Mouse (Mus musculus): ENCODE measurements at regions not wholly inside any gene's neighbourhood (a gene's known extent, or its start where the extent isn't known, plus 50 kb on each side); places are given as distances from the start of the nearest gene placed in this dataset.
A peak's percentile ranks its signal among the peaks of the same experiment; 100 is the strongest.

DNA sequence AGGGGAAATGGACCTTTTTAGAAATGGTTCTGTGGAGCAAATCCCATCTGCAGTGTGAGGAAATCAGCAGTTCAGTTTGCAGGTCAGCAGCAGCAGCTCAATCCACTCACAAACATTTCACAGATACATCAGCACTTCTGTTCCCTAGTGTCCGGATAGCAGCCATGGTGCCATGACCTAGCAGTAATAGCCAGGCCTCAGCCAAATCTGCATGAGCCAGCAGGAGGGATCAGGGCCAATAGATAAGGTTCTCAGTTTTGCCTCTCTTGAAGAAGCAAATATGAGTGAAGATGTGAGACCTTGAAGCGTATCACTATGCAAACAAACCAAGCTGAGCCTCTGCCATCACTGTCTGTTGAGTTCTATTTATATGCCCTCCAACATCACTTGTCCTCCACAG lies 380.7 kb upstream of the Chrm3 start:
- TF ChIP-seq POLR2A (IDR thresholded peaks at IDR 0.05; ENCODE audit: borderline replicate concordance, extremely low read depth, insufficient read depth, insufficient read length): no peak
- DNase-seq (ENCODE audit: low spot score): no peak

DNA sequence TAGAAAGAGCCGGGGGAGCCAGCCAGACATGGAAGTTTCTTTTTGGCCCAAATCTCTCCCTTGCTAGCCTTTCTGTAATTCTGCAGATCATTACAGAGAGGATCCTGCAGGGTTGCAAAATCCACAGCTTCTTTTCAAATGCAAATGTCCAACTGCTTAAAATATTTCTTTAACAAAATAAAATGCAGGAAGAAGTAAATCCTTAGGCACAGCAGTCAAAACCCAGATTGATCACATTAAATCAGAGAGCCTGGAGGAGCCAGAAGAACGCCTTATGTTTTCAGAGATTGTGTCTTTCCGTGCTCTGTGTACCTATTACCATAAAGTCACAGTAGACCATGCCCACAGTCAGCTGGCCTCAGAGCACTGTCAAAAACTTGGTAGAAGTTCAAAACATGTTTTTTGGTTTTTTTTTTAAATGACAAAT lies 365.1 kb upstream of the Chrm3 start:
- no peak for TF ChIP-seq POLR2A (IDR thresholded peaks at IDR 0.05; ENCODE audit: borderline replicate concordance, extremely low read depth, insufficient read depth, insufficient read length)
- ATAC-seq (ENCODE audit: low FRiP score, low read depth) (no peak), DNase-seq (ENCODE audit: low spot score) (no peak)
- H3K27me3 ChIP-seq (ENCODE audit: control insufficient read depth, insufficient read depth, low read length): no peaks in the 10 kb centered on the region
- H3K4me2 ChIP-seq (replicated peaks; ENCODE audit: low read depth, low read length, severe bottlenecking): no peak overlapping the region
- H3K36me3 ChIP-seq (ENCODE audit: control insufficient read depth, insufficient read depth, low read length): no peaks in the 10 kb centered on the region
- H3K9ac ChIP-seq (ENCODE audit: low read depth, low read length, severe bottlenecking): no peak overlapping the region
- no peak overlapping the region for H3K4me3 ChIP-seq (replicated peaks; ENCODE audit: low read length)
- H3K9me3 ChIP-seq (ENCODE audit: control insufficient read depth, low read length): no peaks in the 10 kb centered on the region
- no peaks in the 10 kb centered on the region for H3K4me1 ChIP-seq (ENCODE audit: control insufficient read depth, insufficient read depth, low read length)
- H3K27ac ChIP-seq (replicated peaks; ENCODE audit: low read depth, low read length): no peak overlapping the region
- 81% methylated on average over 3 of the region's 3 CpGs for WGBS

More for the DNA sequence above, 380.7 kb upstream of the Chrm3 start:
- no peak overlapping the region for H3K4me3 ChIP-seq (replicated peaks; ENCODE audit: low read length)
- no peak overlapping the region for H3K4me2 ChIP-seq (replicated peaks; ENCODE audit: low read depth, low read length, severe bottlenecking)
- no peaks in the 10 kb centered on the region for H3K4me1 ChIP-seq (ENCODE audit: control insufficient read depth, insufficient read depth, low read length)
- no peaks in the 10 kb centered on the region for H3K9me3 ChIP-seq (ENCODE audit: control insufficient read depth, low read length)
- no peaks in the 10 kb centered on the region for H3K27me3 ChIP-seq (ENCODE audit: control insufficient read depth, insufficient read depth, low read length)
- H3K9ac ChIP-seq (ENCODE audit: low read depth, low read length, severe bottlenecking): no peak overlapping the region
- no peaks in the 10 kb centered on the region for H3K36me3 ChIP-seq (ENCODE audit: control insufficient read depth, insufficient read depth, low read length)
- WGBS: 89% methylated on average over 2 of the region's 2 CpGs
- H3K27ac ChIP-seq (replicated peaks; ENCODE audit: low read depth, low read length): no peak overlapping the region
- no peak for ATAC-seq (ENCODE audit: low FRiP score, low read depth)

DNA sequence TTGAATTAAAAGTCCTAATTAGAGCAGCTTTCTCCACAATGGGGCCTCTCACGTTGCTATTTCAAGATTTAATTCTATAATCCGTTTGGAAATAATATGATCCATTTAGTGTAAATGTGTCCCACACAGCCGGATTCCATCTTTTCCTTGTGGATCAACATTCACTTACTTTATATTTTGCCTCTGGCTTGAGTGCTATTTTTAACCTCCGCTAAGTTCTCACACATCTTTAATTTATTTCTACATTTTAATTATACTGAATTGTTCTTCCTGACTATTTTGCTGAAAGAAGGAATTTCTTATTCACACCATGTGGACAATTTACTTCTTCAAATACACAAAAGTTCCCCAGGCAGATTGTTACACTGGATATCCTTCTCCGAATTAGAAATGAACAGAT lies 364.7 kb upstream of the Chrm3 start:
- Histone ChIP-seq H3K27ac (replicated peaks; ENCODE audit: low read depth, low read length) (no peak overlapping the region), H3K36me3 (ENCODE audit: control insufficient read depth, insufficient read depth, low read length) (no peaks in the 10 kb centered on the region), H3K9me3 (ENCODE audit: control insufficient read depth, low read length) (no peaks in the 10 kb centered on the region), H3K27me3 (ENCODE audit: control insufficient read depth, insufficient read depth, low read length) (no peaks in the 10 kb centered on the region), H3K4me2 (replicated peaks; ENCODE audit: low read depth, low read length, severe bottlenecking) (no peak overlapping the region), H3K4me1 (ENCODE audit: control insufficient read depth, insufficient read depth, low read length) (no peaks in the 10 kb centered on the region), H3K9ac (ENCODE audit: low read depth, low read length, severe bottlenecking) (no peak overlapping the region), H3K4me3 (replicated peaks; ENCODE audit: low read length) (no peak overlapping the region)
- TF ChIP-seq POLR2A (IDR thresholded peaks at IDR 0.05; ENCODE audit: borderline replicate concordance, extremely low read depth, insufficient read depth, insufficient read length): no peak
- DNase-seq (ENCODE audit: low spot score): no peak
- 74% methylated on average over 5 of the region's 5 CpGs for WGBS
- no peak for ATAC-seq (ENCODE audit: low FRiP score, low read depth)

DNA sequence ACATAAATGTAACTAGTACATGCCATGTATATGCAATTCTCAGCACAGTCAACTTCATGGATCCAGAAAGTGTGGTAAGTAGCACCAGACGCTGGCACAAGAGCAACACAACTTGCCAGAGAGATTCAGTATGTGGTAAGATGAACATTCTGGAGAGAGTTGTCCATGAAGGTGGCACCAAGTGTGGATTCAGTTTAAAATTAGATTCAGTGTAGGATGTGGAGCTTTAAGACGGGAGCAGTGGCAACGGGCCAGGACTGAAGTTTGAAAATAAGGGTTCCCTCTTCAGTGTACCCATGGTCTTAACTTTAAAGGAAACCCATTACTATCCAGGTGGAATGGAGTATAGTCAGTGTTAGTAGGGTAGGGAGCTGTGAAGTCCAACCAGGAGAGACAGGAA lies 360.0 kb upstream of the Chrm3 start:
- H3K36me3 ChIP-seq (ENCODE audit: control insufficient read depth, insufficient read depth, low read length): no peaks in the 10 kb centered on the region
- no peak overlapping the region for H3K4me3 ChIP-seq (replicated peaks; ENCODE audit: low read length)
- no peaks in the 10 kb centered on the region for H3K27me3 ChIP-seq (ENCODE audit: control insufficient read depth, insufficient read depth, low read length)
- no peak for TF ChIP-seq POLR2A (IDR thresholded peaks at IDR 0.05; ENCODE audit: borderline replicate concordance, extremely low read depth, insufficient read depth, insufficient read length)
- DNase-seq (ENCODE audit: low spot score) (no peak), ATAC-seq (ENCODE audit: low FRiP score, low read depth) (no peak)
- no peak overlapping the region for H3K27ac ChIP-seq (replicated peaks; ENCODE audit: low read depth, low read length)
- H3K9me3 ChIP-seq (ENCODE audit: control insufficient read depth, low read length): no peaks in the 10 kb centered on the region
- 85% methylated on average over 3 of the region's 3 CpGs for WGBS
- no peak overlapping the region for H3K4me2 ChIP-seq (replicated peaks; ENCODE audit: low read depth, low read length, severe bottlenecking)
- H3K4me1 ChIP-seq (ENCODE audit: control insufficient read depth, insufficient read depth, low read length): no peaks in the 10 kb centered on the region
- H3K9ac ChIP-seq (ENCODE audit: low read depth, low read length, severe bottlenecking): no peak overlapping the region

DNA sequence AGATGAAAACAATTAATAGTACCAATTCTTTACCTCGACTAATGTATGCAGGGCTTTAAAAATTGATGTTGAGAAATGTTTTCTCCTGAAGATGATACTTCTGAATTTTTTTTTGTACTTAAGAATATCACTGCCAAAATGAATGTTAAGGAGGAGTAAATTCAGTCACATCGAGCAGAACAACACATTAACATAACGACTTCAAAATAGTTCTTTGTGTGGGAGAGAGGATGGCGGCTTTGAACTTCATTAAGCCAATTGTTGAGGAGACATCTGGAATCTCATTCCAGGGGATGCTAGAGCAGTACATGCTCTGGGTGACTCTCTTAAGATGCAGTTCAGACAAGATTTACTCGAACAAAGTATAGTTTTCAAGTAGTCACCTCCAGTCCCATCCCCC lies 350.8 kb upstream of the Chrm3 start:
- WGBS: 78% methylated on average over 5 of the region's 5 CpGs
- H3K9ac ChIP-seq (ENCODE audit: low read depth, low read length, severe bottlenecking): no peak overlapping the region
- TF ChIP-seq POLR2A (IDR thresholded peaks at IDR 0.05; ENCODE audit: borderline replicate concordance, extremely low read depth, insufficient read depth, insufficient read length): no peak
- no peaks in the 10 kb centered on the region for H3K9me3 ChIP-seq (ENCODE audit: control insufficient read depth, low read length)
- no peak overlapping the region for H3K4me3 ChIP-seq (replicated peaks; ENCODE audit: low read length)
- H3K4me1 ChIP-seq (ENCODE audit: control insufficient read depth, insufficient read depth, low read length): no peaks in the 10 kb centered on the region
- ATAC-seq (ENCODE audit: low FRiP score, low read depth) (no peak), DNase-seq (ENCODE audit: low spot score) (no peak)
- H3K4me2 ChIP-seq (replicated peaks; ENCODE audit: low read depth, low read length, severe bottlenecking): no peak overlapping the region
- H3K36me3 ChIP-seq (ENCODE audit: control insufficient read depth, insufficient read depth, low read length): no peaks in the 10 kb centered on the region
- no peak overlapping the region for H3K27ac ChIP-seq (replicated peaks; ENCODE audit: low read depth, low read length)
- no peaks in the 10 kb centered on the region for H3K27me3 ChIP-seq (ENCODE audit: control insufficient read depth, insufficient read depth, low read length)

DNA sequence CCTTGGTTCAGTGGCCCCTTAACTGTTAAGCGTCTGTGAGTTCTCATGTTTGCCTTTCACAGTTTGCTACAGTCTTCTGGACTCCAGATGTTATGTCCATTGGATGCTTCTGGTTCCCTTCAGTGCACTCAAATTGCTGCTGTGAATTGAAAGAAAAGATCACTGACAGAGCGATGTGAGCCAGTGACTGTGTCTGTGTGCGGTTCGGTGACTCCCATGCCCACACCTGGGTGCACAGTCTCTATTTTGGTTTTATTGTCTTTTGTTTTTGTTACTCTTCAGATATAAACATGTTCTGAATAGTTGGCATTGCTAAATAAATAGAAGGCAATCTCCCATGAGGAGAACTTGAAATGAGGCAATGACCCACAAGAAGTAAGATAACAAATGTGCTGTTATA lies 350.3 kb upstream of the Chrm3 start:
- WGBS: 71% methylated on average over 4 of the region's 4 CpGs
- no peak overlapping the region for H3K4me3 ChIP-seq (replicated peaks; ENCODE audit: low read length)

More for the DNA sequence above, 350.3 kb upstream of the Chrm3 start:
- H3K36me3 ChIP-seq (ENCODE audit: control insufficient read depth, insufficient read depth, low read length): no peaks in the 10 kb centered on the region
- H3K9ac ChIP-seq (ENCODE audit: low read depth, low read length, severe bottlenecking): no peak overlapping the region
- DNase-seq (ENCODE audit: low spot score) (peak; percentile 4), ATAC-seq (ENCODE audit: low FRiP score, low read depth) (no peak)
- no peaks in the 10 kb centered on the region for H3K27me3 ChIP-seq (ENCODE audit: control insufficient read depth, insufficient read depth, low read length)
- no peaks in the 10 kb centered on the region for H3K4me1 ChIP-seq (ENCODE audit: control insufficient read depth, insufficient read depth, low read length)
- H3K4me2 ChIP-seq (replicated peaks; ENCODE audit: low read depth, low read length, severe bottlenecking): no peak overlapping the region
- no peaks in the 10 kb centered on the region for H3K9me3 ChIP-seq (ENCODE audit: control insufficient read depth, low read length)
- H3K27ac ChIP-seq (replicated peaks; ENCODE audit: low read depth, low read length): no peak overlapping the region
- TF ChIP-seq POLR2A (IDR thresholded peaks at IDR 0.05; ENCODE audit: borderline replicate concordance, extremely low read depth, insufficient read depth, insufficient read length): no peak
